Mouse (Mus musculus) left cerebral cortex, adult 6 months (tissue): Measurements from ENCODE around the gene Cntrob. TPM values are rescaled to one million over a fixed set of nuclear protein-coding genes. Genes with fewer than 3 reads are reported as not detected.

ENCODE experiments used
- long read RNA-seq, 2 experiments: library from polyadenylated mRNA; unstranded; transcript quantifications; one replicate each; pipeline ENCODE4 v2.0.0; 2019 to 2020
- polyA plus RNA-seq: library from polyadenylated mRNA; unstranded; fragments of <200 nt; fragmentation: Nextera tagmentation; gene quantifications from 2 replicates; pipeline ENCODE4 v1.2.3, GENCODE M21; 2021

The Cntrob gene
- 2.2 and 3.0 TPM in 2 replicates for polyA plus RNA-seq
- long read RNA-seq, experiment 1, transcript Cntrob-201 (19 exons, 3,861 nt) = major isoform, 8 of 26 reads
- long read RNA-seq, experiment 1, partial matches to known transcripts = 9 of 26 reads
- long read RNA-seq, experiment 1, other reads (novel, unspliced or antisense) = 9 of 26 reads
- long read RNA-seq, experiment 2, partial matches to known transcripts = 3 of 4 reads
- long read RNA-seq, experiment 2, other reads (novel, unspliced or antisense) = 1 of 4 reads

DNA sequence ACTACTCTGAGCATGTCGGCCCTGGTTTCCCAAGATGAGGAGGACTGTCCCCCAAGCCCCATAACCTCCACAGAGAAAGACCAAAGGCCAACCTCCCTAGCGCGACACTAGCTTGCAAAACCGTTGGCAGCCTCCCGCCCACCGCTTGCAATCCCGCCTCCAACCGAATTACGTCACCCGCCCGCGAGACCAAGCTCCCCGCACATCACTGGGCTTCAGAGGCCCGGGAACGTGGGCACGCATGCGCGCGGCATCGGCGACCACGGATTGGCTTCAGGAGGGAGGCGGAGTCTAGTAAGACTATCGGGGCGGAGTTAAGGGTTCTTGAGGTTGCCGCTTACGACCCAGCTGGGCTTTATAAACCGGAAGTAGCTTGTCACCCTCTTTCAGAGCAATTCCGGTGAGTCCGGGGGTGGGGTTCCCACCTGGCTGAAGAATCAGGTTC lies at the start of gene Cntrob, which contains the start of gene Trappc1:
Cntrob (minus strand) TSS at position 109 of the 445 bp plus-strand sequence.
Trappc1 (plus strand) TSS at position 314 of the 445 bp plus-strand sequence.

GRCm38 (mm10) chr11:69369215-69369989 lies 45.8 kb upstream of the Cntrob start, which contains the start of gene Chd3:
Chd3 (minus strand) TSS chr11:69369406.

DNA sequence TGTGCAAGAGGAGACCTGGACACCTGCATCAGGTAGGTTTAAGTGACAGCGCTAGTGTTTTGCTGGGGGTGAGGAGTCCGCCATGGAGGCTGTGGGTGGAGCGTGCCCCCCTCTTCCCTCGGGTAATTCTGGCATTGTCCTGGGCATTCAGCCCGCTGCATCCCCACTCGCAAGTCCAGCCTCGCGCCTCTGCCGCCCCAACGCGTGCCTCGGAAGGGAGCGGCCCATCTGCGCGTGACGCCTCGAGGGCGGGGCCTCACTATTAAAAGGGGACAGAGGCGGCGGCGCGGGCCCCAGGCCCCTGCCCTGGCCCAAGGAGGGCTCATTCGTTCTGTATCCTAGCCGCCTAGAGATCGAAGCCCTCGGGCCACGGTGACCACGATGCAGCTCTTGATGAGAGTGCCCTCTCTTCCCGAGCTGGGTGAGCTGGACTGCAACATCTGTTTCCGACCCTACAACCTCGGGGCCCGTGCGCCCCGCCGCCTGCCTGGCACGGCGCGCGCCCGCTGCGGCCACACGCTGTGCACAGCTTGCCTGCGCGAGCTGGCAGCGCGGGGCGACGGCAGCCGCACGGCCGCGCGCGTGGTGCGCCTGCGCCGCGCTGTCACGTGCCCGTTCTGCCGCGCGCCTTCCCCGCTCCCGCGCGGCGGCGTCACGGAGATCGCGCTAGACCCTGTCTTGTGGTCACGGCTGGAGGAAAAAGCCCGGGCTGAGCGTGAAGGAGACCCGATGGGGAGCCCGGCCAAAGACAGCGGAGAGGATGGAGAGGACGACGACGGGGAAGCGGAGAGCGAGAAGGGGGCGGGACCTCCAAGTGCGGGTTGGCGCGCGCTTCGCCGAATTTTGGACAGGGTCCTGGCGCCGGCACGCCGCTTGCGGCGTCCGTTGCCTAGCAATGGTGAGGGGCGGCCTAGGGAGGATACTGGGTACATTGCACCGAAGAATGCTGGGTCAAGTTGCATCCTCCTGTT lies 16.9 kb upstream of the Cntrob start, which contains the start of gene Rnf227:
Rnf227 (plus strand) TSS at position 301 of the 971 bp plus-strand sequence.

GRCm38 (mm10) chr11:69325628-69326407 lies 2.2 kb upstream of the Cntrob start, which contains the start of gene Kcnab3:
Kcnab3 (plus strand) TSS chr11:69326258.

Other genes starting within 250 kb of the Cntrob start
- gene Vamp2, start 235.3 kb downstream of the Cntrob start, polyA plus RNA-seq = 323 and 837 TPM in 2 replicates
- gene Per1, start 228.6 kb downstream of the Cntrob start, polyA plus RNA-seq = 25.9 and 39.5 TPM in 2 replicates
- gene Hes7, start 203.4 kb downstream of the Cntrob start, polyA plus RNA-seq = 0.43 and 1.3 TPM in 2 replicates
- 0.54 and 0.85 TPM in 2 replicates for gene 9130213A22Rik, start 201.2 kb downstream of the Cntrob start, polyA plus RNA-seq
- gene Aloxe3, start 197.9 kb downstream of the Cntrob start, polyA plus RNA-seq = 4.5 and 4.8 TPM in 2 replicates
- 3.3 TPM in 2 replicates for gene Alox12b, start 166.8 kb downstream of the Cntrob start, polyA plus RNA-seq
- 2.8 and 4.3 TPM in 2 replicates for gene Alox8, start 125.9 kb downstream of the Cntrob start, polyA plus RNA-seq
- gene Gucy2e, start 86.7 kb downstream of the Cntrob start, polyA plus RNA-seq = 0.40 and 0.66 TPM in 2 replicates
- gene Trappc1, start 205 bp upstream of the Cntrob start, polyA plus RNA-seq = 128 and 132 TPM in 2 replicates
- 24.4 and 28.5 TPM in 2 replicates for gene Kcnab3, start 2.5 kb upstream of the Cntrob start, polyA plus RNA-seq
- 352 and 369 TPM in 2 replicates for gene Rnf227, start 16.7 kb upstream of the Cntrob start, polyA plus RNA-seq
- 36.0 and 37.5 TPM in 2 replicates for gene Chd3, start 45.6 kb upstream of the Cntrob start, polyA plus RNA-seq
- 537 and 633 TPM in 2 replicates for gene Naa38, start 71.7 kb upstream of the Cntrob start, polyA plus RNA-seq
- gene Cyb5d1, start 71.9 kb upstream of the Cntrob start, polyA plus RNA-seq = 14.8 and 20.5 TPM in 2 replicates
- 3.1 and 4.1 TPM in 2 replicates for gene Tmem88, start 74.5 kb upstream of the Cntrob start, polyA plus RNA-seq
- gene Kdm6b, start 89.9 kb upstream of the Cntrob start, polyA plus RNA-seq = 4.7 and 5.3 TPM in 2 replicates
- gene Dnah2, start 225.3 kb upstream of the Cntrob start, polyA plus RNA-seq = 0.19 and 0.56 TPM in 2 replicates
- 14.0 and 33.2 TPM in 2 replicates for gene Efnb3, start 236.4 kb upstream of the Cntrob start, polyA plus RNA-seq